12 mouse cellular contexts compared by ENCODE assay signal in genomic region chr2:135035640-135036260, GRCm38 (mm10).
DNase-seq lines count a peak whose midpoint lies in the region; ATAC-seq and TF ChIP-seq lines count a peak whose summit lies in the region.
"Had no signal": no experiment of that assay in that cellular context is flagged by ENCODE, and none has a peak within 500 bp of the region (broad histone marks: within the 10 kb centered on the region; RNA-seq: fewer than 3 reads in every experiment).

No protein-coding gene starts in this region.

- DNase-seq in liver, adult 2 months (ENCODE audit: extremely low read depth, low read depth, low spot score) = peak; percentile 42
- DNase-seq in liver = no peak
- DNase-seq in fibroblast of lung, adult 2 months (ENCODE audit: low read depth) = peak; percentile 81
- peak; percentile 63 for DNase-seq in limb, embryonic 10.5 days (ENCODE audit: low spot score)
- DNase-seq in mesoderm, embryonic 11.5 days (ENCODE audit: low read depth, low spot score) = peak; percentile 45
- no peak for DNase-seq in midbrain, embryonic 11.5 days (ENCODE audit: low spot score, missing footprints)
- DNase-seq: thymus, postnatal 14 days had no signal

- no peak for ATAC-seq in midbrain, embryonic 16.5 days
- ATAC-seq in midbrain, embryonic 11.5 days (ENCODE audit: low FRiP score) = no peak
- ATAC-seq: midbrain, embryonic 15.5 days had no signal

- H3K4me2 ChIP-seq in midbrain, embryonic 16.5 days (ENCODE audit: low read length) = no peak overlapping the region
- H3K4me2 ChIP-seq in midbrain, embryonic 11.5 days = no peak overlapping the region
- H3K4me2 ChIP-seq: limb, embryonic 13.5 days; midbrain, embryonic 15.5 days had no signal

- H3K27ac ChIP-seq in liver, adult 2 months (replicated peaks; ENCODE audit: insufficient read depth, low read depth, low read length) = no peak overlapping the region
- H3K27ac ChIP-seq in limb, embryonic 10.5 days = peak overlapping the region; percentile 70
- no peak overlapping the region for H3K27ac ChIP-seq in midbrain, embryonic 16.5 days (ENCODE audit: low read length)
- H3K27ac ChIP-seq in midbrain, embryonic 11.5 days (ENCODE audit: low read depth, low read length) = no peak overlapping the region
- H3K27ac ChIP-seq: kidney, postnatal 0 days; limb, embryonic 13.5 days; midbrain, embryonic 15.5 days had no signal

- no peaks in the 10 kb centered on the region for H3K27me3 ChIP-seq in liver, adult 2 months (ENCODE audit: control insufficient read depth, insufficient read depth, low read length)
- no peaks in the 10 kb centered on the region for H3K27me3 ChIP-seq in limb, embryonic 10.5 days (ENCODE audit: low read depth, poor library complexity, severe bottlenecking)
- no peaks in the 10 kb centered on the region for H3K27me3 ChIP-seq in midbrain, embryonic 16.5 days (ENCODE audit: control insufficient read depth, insufficient read depth, low read depth, low read length)
- no peaks in the 10 kb centered on the region for H3K27me3 ChIP-seq in midbrain, embryonic 11.5 days (ENCODE audit: control insufficient read depth, insufficient read depth, low read length)
- H3K27me3 ChIP-seq: limb, embryonic 13.5 days; midbrain, embryonic 15.5 days had no signal

- no peak overlapping the region for H3K9ac ChIP-seq in liver, adult 2 months (ENCODE audit: low read depth, low read length)
- H3K9ac ChIP-seq in midbrain, embryonic 16.5 days (ENCODE audit: low read depth, low read length) = no peak overlapping the region
- no peak overlapping the region for H3K9ac ChIP-seq in midbrain, embryonic 11.5 days (ENCODE audit: low read length)
- H3K9ac ChIP-seq: limb, embryonic 13.5 days; midbrain, embryonic 15.5 days had no signal

- TF ChIP-seq CTCF in liver, adult 2 months (IDR thresholded peaks at IDR 0.05; ENCODE audit: low read depth, low read length) = no peak

- WGBS in liver, adult 2 months = under 1% methylated on average over 4 of the region's 4 CpGs
- WGBS in limb, embryonic 10.5 days = 4% methylated on average over 4 of the region's 4 CpGs
- 48% methylated on average over 4 of the region's 4 CpGs for WGBS in midbrain, embryonic 16.5 days
- 67% methylated on average over 4 of the region's 4 CpGs for WGBS in midbrain, embryonic 11.5 days

- H3K79me2 ChIP-seq in liver, adult 2 months (ENCODE audit: control insufficient read depth, insufficient read depth, low read length) = no peaks in the 10 kb centered on the region

- H3K36me3 ChIP-seq in liver, adult 2 months (ENCODE audit: control insufficient read depth, insufficient read depth, low read length) = no peaks in the 10 kb centered on the region
- H3K36me3 ChIP-seq in limb, embryonic 10.5 days = no peaks in the 10 kb centered on the region
- H3K36me3 ChIP-seq in midbrain, embryonic 16.5 days (ENCODE audit: control insufficient read depth, insufficient read depth, low read length) = no peaks in the 10 kb centered on the region
- no peaks in the 10 kb centered on the region for H3K36me3 ChIP-seq in midbrain, embryonic 11.5 days (ENCODE audit: control insufficient read depth, insufficient read depth, low read length)
- H3K36me3 ChIP-seq: limb, embryonic 13.5 days; midbrain, embryonic 15.5 days had no signal

- TF ChIP-seq POLR2A in liver, adult 2 months (IDR thresholded peaks at IDR 0.05; ENCODE audit: extremely low read depth, insufficient read depth, low read length) = no peak

- H3K9me3 ChIP-seq in limb, embryonic 10.5 days (replicated peaks) = no peaks in the 10 kb centered on the region
- no peaks in the 10 kb centered on the region for H3K9me3 ChIP-seq in midbrain, embryonic 16.5 days (replicated peaks; ENCODE audit: control insufficient read depth, low read length, poor library complexity, severe bottlenecking)
- H3K9me3 ChIP-seq in midbrain, embryonic 11.5 days (ENCODE audit: control insufficient read depth, low read length) = no peaks in the 10 kb centered on the region
- H3K9me3 ChIP-seq: limb, embryonic 13.5 days; midbrain, embryonic 15.5 days had no signal

- peaks cover 3% of the 10 kb centered on the region; the same call in 1 of the 2 replicates for H3K4me1 ChIP-seq in liver, adult 2 months (ENCODE audit: control insufficient read depth, insufficient read depth, low read length)
- peaks cover 45% of the 10 kb centered on the region for H3K4me1 ChIP-seq in limb, embryonic 10.5 days
- H3K4me1 ChIP-seq in midbrain, embryonic 16.5 days (ENCODE audit: control insufficient read depth, insufficient read depth, low read length) = no peaks in the 10 kb centered on the region
- H3K4me1 ChIP-seq in midbrain, embryonic 11.5 days (ENCODE audit: control insufficient read depth, insufficient read depth, low read length) = no peaks in the 10 kb centered on the region
- H3K4me1 ChIP-seq: midbrain, embryonic 15.5 days had no signal

- no peak overlapping the region for H3K4me3 ChIP-seq in liver, adult 2 months (ENCODE audit: insufficient read depth, low read depth, low read length)
- H3K4me3 ChIP-seq in limb, embryonic 10.5 days = no peak overlapping the region
- no peak overlapping the region for H3K4me3 ChIP-seq in midbrain, embryonic 16.5 days (ENCODE audit: low read depth, low read length)
- H3K4me3 ChIP-seq in midbrain, embryonic 11.5 days (ENCODE audit: low read depth, low read length) = no peak overlapping the region
- H3K4me3 ChIP-seq: erythroblast, embryonic 14.5 days; limb, embryonic 13.5 days; midbrain, embryonic 15.5 days had no signal

Comparison
In these comparisons a context has a peak if more than half of its experiments do, and no peak if none do; other contexts are left out.
1. DNase-seq: peak in liver, adult 2 months (single experiment), fibroblast of lung, adult 2 months (single experiment), limb, embryonic 10.5 days (single experiment) and mesoderm, embryonic 11.5 days (single experiment); none in liver (single experiment) and midbrain, embryonic 11.5 days (single experiment).